Mouse (Mus musculus) layer of hippocampus, adult 9-11 months (tissue): Measurements from ENCODE around the gene Senp1.
A peak's percentile ranks its signal among the peaks of the same experiment; 100 is the strongest.

Source experiments
- DNase-seq: peaks from one replicate; pipeline ENCODE4 v3.0.0; 2022

The Senp1 gene

GRCm38 (mm10) chr15:98093121-98094011 lies at the start of gene Senp1:
Senp1 (minus strand) TSS chr15:98093744.
- peak; percentile 89 for DNase-seq

- DNase-seq, result peak; percentile 53
These were observed 49.0 kb upstream of the Senp1 start for GRCm38 (mm10) chr15:98142515-98142914.

GRCm38 (mm10) chr15:98140809-98141208 lies 47.3 kb upstream of the Senp1 start:
- DNase-seq, result no peak

DNA sequence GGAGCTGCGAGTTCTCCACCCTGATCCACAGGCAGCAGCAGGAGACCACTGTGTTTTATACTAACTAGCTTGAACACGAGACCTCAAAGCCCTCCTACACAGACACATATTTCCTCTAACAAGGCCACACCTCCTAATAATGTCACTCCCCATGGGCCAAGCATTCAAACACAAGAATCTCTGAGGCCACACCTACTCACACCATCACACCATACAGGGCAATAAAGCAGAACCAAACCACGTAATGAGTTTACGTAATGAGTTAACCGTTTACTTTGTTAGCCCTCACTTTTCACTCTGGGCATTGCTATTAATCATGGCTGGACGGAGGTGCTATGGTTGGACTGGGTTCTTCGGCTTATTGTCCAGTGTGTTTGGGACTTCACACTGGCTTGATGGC lies 46.2 kb upstream of the Senp1 start:
- no peak for DNase-seq

- DNase-seq, result no peak
These were observed 43.3 kb upstream of the Senp1 start for GRCm38 (mm10) chr15:98136871-98137270.

GRCm38 (mm10) chr15:98135671-98136070 lies 42.1 kb upstream of the Senp1 start:
- no peak for DNase-seq

DNA sequence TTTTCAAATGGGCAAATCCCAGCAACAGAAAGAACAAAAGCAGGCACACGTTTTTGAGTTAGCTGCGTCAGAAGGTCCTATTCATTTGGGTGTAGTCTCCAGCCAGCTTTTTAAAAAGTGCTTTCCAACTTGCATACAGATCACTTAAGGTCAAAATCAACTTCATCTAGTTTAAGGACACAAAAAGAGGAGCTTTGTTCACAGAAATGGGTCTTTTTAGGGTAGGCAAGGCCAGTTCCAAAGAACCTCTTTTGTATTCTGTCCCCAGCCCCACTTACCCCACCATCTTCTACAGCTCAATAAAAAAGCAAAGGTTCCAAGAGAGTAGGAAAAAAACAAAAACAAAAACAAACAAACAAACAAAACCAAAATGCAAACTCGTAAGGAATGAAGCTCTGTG lies 41.1 kb upstream of the Senp1 start:
- DNase-seq, result peak; percentile 42

DNA sequence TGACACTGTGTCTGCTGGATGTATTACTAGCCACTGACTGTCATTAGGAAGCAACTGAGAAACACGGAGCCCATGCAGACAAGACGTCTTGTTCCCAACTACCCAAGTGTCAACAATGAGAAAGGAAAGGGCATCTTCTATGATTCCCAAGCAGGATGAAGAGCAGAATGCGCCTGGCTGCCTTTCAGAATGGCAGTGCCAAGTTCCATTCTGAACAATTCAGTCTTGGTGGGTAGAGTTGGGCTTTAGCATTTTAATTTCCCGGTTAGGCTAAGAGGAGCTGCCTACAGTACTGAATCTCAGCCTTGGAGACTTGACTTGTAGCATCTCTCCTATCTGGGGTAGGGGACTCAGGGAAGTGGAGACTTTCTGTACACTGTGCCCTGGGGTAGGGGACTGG lies 40.5 kb upstream of the Senp1 start:
- DNase-seq, result peak; percentile 40

- DNase-seq, result no peak
These were observed 39.9 kb upstream of the Senp1 start for GRCm38 (mm10) chr15:98133471-98133870.

- no peak for DNase-seq
These were observed 38.6 kb upstream of the Senp1 start for GRCm38 (mm10) chr15:98131942-98132655.

DNA sequence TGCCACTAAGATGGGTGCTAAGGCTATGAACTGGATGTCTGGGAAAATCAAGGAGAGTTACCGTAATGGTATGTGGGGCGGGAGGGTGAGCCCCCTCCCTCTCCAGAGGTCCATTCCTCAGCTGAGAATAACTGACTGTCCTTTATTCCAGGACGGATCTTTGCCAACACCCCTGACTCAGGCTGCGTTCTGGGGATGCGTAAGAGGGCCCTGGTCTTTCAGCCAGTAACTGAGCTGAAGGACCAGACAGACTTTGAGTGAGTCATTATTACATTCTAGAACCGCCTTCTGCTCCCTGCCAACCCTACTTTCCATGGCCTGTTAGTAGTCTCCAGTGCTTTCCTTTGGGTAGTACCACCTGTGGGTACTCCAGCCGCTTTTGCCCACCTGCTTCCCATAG lies 37.9 kb upstream of the Senp1 start:
- DNase-seq, result no peak

GRCm38 (mm10) chr15:98131001-98131400 lies 37.5 kb upstream of the Senp1 start:
- no peak for DNase-seq

DNA sequence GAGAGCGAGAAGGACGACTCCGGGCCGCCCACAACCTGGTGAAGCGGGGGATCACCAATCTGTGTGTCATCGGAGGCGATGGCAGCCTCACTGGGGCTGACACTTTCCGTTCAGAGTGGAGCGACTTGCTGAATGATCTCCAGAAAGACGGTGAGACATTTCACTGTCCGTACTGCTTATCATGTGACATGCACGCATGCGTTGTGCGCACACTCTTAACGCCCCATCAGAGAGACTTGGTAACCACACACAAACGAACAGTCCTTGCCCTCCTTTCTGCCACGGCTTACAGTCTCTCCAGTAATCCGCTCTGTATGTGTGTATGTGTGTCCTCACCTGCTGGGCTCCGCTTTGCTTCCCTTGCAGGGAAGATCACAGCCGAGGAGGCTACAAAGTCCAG lies 27.3 kb upstream of the Senp1 start:
- no peak for DNase-seq

- DNase-seq, result no peak
These were observed 25.8 kb upstream of the Senp1 start for GRCm38 (mm10) chr15:98119363-98119762.

GRCm38 (mm10) chr15:98116287-98116686 lies 22.7 kb upstream of the Senp1 start:
- no peak for DNase-seq

GRCm38 (mm10) chr15:98115779-98116163 lies 22.2 kb upstream of the Senp1 start:
- DNase-seq, result no peak

DNA sequence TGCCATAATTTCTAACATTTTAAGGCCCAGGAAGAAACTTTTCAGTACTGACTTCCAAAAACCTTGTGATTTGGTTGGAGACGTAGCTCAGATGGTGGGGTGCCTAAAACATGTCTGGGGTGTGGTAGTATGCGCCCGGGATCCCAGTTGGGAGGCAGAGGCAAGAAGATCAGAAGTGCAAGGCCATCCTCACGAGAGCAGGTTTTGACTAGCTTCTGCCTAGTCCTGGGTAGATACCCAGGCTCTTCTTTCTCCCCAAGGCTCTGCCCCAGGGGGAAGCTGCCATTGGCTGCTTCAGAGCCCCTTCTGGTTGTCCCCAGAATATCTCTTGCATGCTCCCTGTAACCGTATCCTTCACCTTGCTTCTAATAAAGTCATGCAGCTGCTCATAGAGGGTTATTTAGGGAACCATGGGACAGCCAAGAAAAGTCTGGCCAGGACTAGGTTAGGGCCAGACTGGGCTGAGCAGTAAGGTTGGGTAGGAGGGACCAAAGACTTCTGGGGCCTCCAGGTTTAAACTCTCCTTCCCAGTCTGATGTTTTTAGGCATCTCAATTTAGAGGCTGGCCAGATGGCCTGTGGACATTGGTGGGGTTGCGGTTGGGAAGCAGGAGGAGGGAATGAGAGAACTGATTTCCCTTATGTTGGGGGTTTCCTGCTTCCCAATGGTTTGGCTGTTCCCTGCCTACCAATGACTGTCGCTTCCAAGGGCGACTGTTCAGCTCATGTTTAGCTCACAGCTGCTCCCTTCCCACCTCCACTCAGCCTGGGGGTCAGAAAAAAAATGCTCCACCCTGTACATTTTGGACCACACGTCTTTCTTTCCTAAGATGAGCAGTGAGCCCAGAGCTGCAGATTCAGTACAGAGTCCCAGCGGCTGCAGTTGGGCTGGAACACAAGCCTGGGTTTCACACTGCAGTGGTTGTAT lies 21.6 kb upstream of the Senp1 start:
- no peak for DNase-seq

- no peak for DNase-seq
These were observed 20.7 kb upstream of the Senp1 start for GRCm38 (mm10) chr15:98114098-98114851.

- DNase-seq, result no peak
These were observed 18.2 kb upstream of the Senp1 start for GRCm38 (mm10) chr15:98111791-98112190.

DNA sequence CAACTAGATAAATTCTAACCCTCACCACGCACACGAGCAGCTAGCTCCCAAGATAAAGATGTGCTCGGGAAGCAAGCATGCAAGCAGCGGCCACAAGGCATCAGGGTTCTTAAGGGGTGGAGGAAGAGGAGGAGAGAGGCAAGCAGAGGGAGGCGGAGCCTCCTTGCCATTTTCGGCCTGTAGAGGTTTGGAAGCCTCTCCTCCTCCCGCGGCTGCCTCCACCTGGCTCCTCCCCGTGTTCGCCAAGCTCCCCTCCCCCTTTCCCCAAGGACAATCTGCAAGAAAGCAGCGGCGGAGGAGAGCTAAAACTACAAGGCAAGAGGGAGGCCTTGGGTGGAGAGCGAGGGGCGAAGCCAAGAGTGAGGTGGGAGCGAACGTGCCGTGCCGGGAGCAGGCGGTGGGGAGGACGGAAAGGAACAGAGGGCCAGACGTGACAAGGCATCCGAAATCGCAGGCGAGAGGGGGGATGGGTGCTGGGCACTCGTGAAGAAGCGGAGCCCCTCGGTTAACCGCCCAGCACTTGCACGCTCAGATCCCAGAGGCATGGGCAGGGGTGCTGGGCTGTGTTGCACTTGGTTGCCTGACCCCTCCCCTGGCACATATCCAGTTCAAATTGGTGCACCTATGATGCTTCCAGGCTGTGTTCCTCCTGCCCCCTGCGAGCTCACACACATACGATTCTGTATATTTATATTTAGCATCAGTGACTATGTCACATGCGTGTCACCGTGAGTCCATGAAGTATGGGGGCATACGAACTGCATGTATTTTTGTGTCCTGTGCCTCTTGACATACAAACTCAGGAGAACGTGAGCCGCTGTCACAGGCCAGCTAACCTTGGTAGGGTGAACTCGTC lies 15.0 kb upstream of the Senp1 start:
- peak; percentile 90 for DNase-seq

DNA sequence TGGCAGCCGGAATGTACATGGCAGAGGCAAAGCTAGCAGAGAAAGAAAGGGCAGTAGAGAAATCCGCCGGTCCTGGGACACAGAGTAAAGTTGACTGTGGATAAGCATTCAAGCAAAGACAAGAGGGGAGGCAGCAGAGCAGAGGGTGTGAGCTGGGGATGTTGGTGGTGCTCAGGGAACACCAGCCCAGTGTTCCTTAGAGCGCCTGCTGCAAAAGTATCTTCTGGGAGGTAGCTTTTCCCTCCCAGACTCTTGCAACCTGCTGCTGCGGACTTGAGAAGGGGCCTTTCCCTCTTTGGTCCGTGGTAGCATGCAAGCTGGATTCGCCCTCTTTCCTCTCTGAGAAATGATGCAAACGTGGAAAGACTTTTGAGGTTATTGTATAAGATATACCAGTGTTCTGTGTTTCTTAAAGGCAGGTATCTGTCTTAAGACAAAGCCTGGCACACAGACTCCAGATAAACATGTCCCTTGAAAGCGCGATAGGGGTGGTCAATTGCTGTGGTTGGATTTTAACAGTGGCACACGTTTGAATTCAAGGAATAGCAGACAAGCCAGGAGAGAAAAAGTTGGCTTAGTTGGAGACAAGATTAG lies 14.3 kb upstream of the Senp1 start:
- DNase-seq, result no peak
